Mouse (Mus musculus) spleen, adult 2 months (tissue): Measurements from ENCODE around the gene Gm4869.

Experiments used
- CTCF ChIP-seq: fragments of 200-500 bp; IDR thresholded peaks from 2 replicates; pipeline ENCODE4 v1.5.1; 2011; ENCODE audit warnings: mild to moderate bottlenecking, inconsistent platforms; ENCODE audit not compliant: insufficient read depth, insufficient read length, insufficient replicate concordance; ENCODE audit errors: extremely low read depth
- POLR2A ChIP-seq: fragments of 200-500 bp; IDR thresholded peaks from 2 replicates; pipeline ENCODE4 v1.6.1; 2011; ENCODE audit warnings: low read depth, low read length, inconsistent platforms

DNA sequence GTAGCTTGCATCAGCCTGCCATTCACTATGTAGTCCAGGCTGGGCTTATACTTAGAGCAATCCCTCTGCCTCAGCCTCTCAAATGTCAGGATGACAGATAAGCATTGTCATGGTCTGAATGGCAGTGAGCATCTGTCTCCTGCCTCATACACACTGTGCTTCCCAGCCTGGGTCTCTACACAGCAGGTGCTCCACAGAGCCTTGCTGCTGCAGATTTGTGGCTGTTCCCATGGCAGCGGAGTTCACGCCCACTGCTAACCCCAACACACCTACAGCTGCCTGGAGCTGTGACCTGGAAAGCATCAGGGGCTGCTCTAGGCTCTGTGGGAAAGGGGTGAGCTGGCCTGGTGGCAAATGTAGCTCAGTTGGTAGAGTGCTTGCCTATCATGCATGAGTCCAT, 19.5 kb downstream of the Gm4869 start:
- no peak for TF ChIP-seq POLR2A
- TF ChIP-seq CTCF, result no peak
